Mouse (Mus musculus) kidney, adult 10 weeks (tissue): ENCODE data around the gene Cntn2. TPM values are rescaled to one million over a fixed set of nuclear protein-coding genes. Genes with fewer than 3 reads are reported as not detected.

Source experiments
- polyA plus RNA-seq: library from polyadenylated mRNA; stranded (reverse); fragments of 350-450 nt; fragmentation: Illumina TruSeq; extraction: RNeasy Lipid Tissue Mini Kit (QIAGEN cat#74804); gene quantifications from one replicate; pipeline ENCODE4 v1.2.3, GENCODE M21; 2014; ENCODE audit warnings: low read depth, low replicate concordance

Gene Cntn2
- polyA plus RNA-seq, result not detected

DNA sequence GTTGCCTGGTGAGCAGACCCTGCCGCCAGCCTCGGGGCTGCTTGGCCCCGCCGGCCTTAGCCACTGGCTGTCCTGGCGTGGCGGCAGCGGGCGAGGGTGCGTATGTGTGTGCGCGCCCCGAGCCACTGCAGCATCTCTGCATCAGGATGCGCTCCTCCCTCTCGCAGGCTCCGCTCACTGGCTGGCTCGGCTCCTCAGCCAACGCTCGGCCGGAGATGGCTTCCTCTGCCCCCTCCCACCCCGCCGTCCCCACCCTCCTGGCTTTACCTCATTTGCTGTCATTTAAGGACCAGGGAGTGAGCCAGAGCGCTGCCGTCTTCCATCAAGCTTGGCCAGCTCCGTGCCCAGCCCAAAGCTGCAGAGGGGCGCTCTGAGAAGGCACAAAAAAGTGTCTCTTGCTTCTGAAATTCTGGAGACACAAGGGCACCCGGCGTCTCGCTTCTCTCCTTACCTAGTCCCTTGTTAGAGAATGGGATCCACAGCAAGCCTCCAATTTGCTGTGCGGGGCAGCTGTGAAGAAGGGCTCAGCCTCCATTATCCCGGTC lies at the start of gene Cntn2:
Gene Cntn2, minus strand, starts transcription at position 495 of the 545 bp plus-strand sequence.

DNA sequence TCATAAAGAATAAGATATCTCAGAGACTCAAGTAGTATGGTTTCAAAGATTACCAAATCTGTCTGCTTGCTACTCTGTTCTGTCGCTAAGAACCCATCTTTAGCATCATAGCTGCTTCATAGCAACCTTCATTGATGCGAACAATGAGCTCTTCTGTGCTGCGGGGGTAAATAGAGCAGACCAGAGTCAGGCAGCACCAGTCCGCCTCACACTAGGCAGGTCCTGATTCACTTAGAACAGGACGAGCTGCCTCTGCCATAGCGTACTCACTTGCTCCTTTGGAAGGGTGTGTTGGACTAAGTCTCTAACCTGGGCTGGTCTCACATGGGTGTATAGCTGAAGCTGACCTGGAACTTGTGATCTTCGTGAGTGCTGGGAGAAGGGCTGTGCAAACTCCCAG lies 37.0 kb downstream of the Cntn2 start, which contains the start of gene Tmem81:
Gene Tmem81, plus strand, starts transcription at position 173 of the 400 bp plus-strand sequence.

DNA sequence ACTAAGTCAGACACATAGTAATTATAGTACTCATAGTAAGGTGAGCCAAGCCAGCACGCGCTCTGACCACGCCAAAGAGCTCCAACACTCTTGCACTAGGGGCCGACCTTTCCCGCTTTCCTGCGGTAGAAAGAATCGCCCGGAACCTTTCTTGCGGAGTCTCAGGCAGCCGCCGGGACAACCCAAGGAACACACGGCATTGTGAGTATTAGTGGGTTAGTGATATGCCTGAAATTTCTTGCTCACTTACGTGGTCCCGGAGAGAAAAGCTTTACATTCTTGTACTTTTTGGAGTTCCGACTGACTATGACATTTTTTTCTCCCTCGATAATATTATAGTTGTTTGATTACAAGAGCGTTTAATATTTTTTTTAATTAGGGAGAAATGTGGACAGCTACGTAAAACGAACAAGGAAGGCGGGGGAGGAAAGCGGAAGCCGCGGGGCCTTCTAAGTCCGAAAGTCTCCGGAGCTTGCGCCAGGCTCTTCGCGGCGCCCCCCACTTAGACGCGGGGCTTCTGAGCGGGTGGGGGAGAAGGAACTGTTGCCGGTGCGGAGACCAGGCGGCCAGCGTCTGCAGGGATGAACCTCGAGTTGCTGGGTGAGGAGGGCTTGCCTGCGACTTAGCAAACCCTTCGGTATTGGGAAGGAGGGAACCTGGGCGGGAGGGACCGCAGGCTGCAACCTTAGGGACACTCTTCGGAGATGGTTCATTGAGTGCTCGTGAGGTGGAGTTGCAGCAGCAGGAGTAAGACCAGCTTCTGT lies 65.9 kb downstream of the Cntn2 start, which contains the start of gene Rbbp5:
Gene Rbbp5, plus strand, starts transcription at position 438 of the 764 bp plus-strand sequence.

Other genes starting within 250 kb of the Cntn2 start
- gene Klhdc8a, start 244.6 kb downstream of the Cntn2 start, polyA plus RNA-seq, result 2.7 TPM
- 33.4 TPM for gene Nuak2, start 227.1 kb downstream of the Cntn2 start, polyA plus RNA-seq
- gene Tmcc2, start 152.0 kb downstream of the Cntn2 start, polyA plus RNA-seq, result 0.73 TPM
- 20.1 TPM for gene Dstyk, start 125.7 kb downstream of the Cntn2 start, polyA plus RNA-seq
- gene Rbbp5, start 65.9 kb downstream of the Cntn2 start, polyA plus RNA-seq, result 42.4 TPM
- 1.9 TPM for gene Tmem81, start 37.0 kb downstream of the Cntn2 start, polyA plus RNA-seq
- not detected for gene Nfasc, start 198.5 kb upstream of the Cntn2 start, polyA plus RNA-seq